Mouse (Mus musculus) olfactory bulb, adult 2 months (tissue): ENCODE results near the gene 2900026A02Rik.

ENCODE experiments used
- CTCF ChIP-seq: fragments of 200-500 bp; IDR thresholded peaks from 2 replicates; pipeline ENCODE4 v1.5.1; 2012; ENCODE audit warnings: low read depth, mild to moderate bottlenecking, low read length, moderate library complexity; ENCODE audit not compliant: insufficient read depth
- POLR2A ChIP-seq: fragments of 200-500 bp; IDR thresholded peaks from 2 replicates; pipeline ENCODE4 v1.6.1; 2012; ENCODE audit warnings: mild to moderate bottlenecking, low read depth, low read length, moderate library complexity; ENCODE audit not compliant: insufficient read depth

- TF ChIP-seq CTCF, result peak; percentile 96
- TF ChIP-seq POLR2A, result no peak
Measured at GRCm38 (mm10) chr5:113226632-113227102, 5.6 kb upstream of the 2900026A02Rik start, which contains the start of gene Tmem211.
